Mouse (Mus musculus) liver, embryonic 18 days (tissue): Measurements from ENCODE around the gene Gm4559. TPM values are rescaled to one million over a fixed set of nuclear protein-coding genes. Genes with fewer than 3 reads are reported as not detected.

Source experiments
- polyA plus RNA-seq: library from polyadenylated mRNA; depleted of rRNA; stranded (reverse); fragments of >200 nt; gene quantifications from 2 replicates; pipeline ENCODE4 v1.2.3, GENCODE M21; 2012; rRNA removed

Gene Gm4559
- polyA plus RNA-seq = not detected in 2 replicates

GRCm38 (mm10) chr7:142274263-142274662, at the start of gene Gm4559:
Gm4559 (minus strand) TSS chr7:142274363.

GRCm38 (mm10) chr7:142303249-142303648, 29.1 kb upstream of the Gm4559 start, which contains the start of gene Krtap5-4:
Krtap5-4 (plus strand) TSS chr7:142303549.

GRCm38 (mm10) chr7:142297018-142297417, 22.9 kb upstream of the Gm4559 start, which contains the start of gene Krtap5-1:
Krtap5-1 (minus strand) TSS chr7:142297118.

GRCm38 (mm10) chr7:142258254-142258653, 15.9 kb downstream of the Gm4559 start, which contains the start of gene Gm2431:
Gm2431 (minus strand) TSS chr7:142258354.

GRCm38 (mm10) chr7:142240978-142241377, 33.2 kb downstream of the Gm4559 start, which contains the start of gene Gm40460:
Gm40460 (minus strand) TSS chr7:142241078.

GRCm38 (mm10) chr7:142229871-142230270, 44.3 kb downstream of the Gm4559 start, which contains the start of gene Krtap5-5:
Krtap5-5 (minus strand) TSS chr7:142229971.

Other genes with a start within 250 kb of the Gm4559 start
- gene Mob2, start 213.3 kb downstream of the Gm4559 start, polyA plus RNA-seq = 26.5 and 26.9 TPM in 2 replicates
- gene Dusp8, start 178.5 kb downstream of the Gm4559 start, polyA plus RNA-seq = 1.4 TPM in 2 replicates
- not detected in 2 replicates for gene Gm45618, start 153.6 kb downstream of the Gm4559 start, polyA plus RNA-seq
- gene Gm39115, start 138.3 kb downstream of the Gm4559 start, polyA plus RNA-seq = not detected in 2 replicates
- not detected in 2 replicates for gene Gm45337, start 129.8 kb downstream of the Gm4559 start, polyA plus RNA-seq
- not detected in 2 replicates for gene Gm29735, start 117.2 kb downstream of the Gm4559 start, polyA plus RNA-seq
- gene Gm4553, start 108.6 kb downstream of the Gm4559 start, polyA plus RNA-seq = not detected in 2 replicates
- not detected in 2 replicates for gene Krtap5-2, start 98.4 kb downstream of the Gm4559 start, polyA plus RNA-seq
- not detected in 2 replicates for gene Gm10153, start 84.0 kb downstream of the Gm4559 start, polyA plus RNA-seq
- gene Krtap5-3, start 73.0 kb downstream of the Gm4559 start, polyA plus RNA-seq = not detected in 2 replicates
- not detected in 2 replicates for gene Gm7579, start 62.5 kb downstream of the Gm4559 start, polyA plus RNA-seq
- gene Krtap5-5, start 44.4 kb downstream of the Gm4559 start, polyA plus RNA-seq = not detected in 2 replicates
- gene Gm40460, start 33.3 kb downstream of the Gm4559 start, polyA plus RNA-seq = not detected in 2 replicates
- gene Gm2431, start 16.0 kb downstream of the Gm4559 start, polyA plus RNA-seq = not detected in 2 replicates
- not detected in 2 replicates for gene Krtap5-1, start 22.8 kb upstream of the Gm4559 start, polyA plus RNA-seq
- not detected in 2 replicates for gene Krtap5-4, start 29.2 kb upstream of the Gm4559 start, polyA plus RNA-seq
- 1.9 and 2.0 TPM in 2 replicates for gene Ifitm10, start 99.4 kb upstream of the Gm4559 start, polyA plus RNA-seq
- 0.48 and 0.60 TPM in 2 replicates for gene Gm49369, start 108.3 kb upstream of the Gm4559 start, polyA plus RNA-seq
- gene Ctsd, start 113.7 kb upstream of the Gm4559 start, polyA plus RNA-seq = 286 and 330 TPM in 2 replicates
- 0.16 and 0.24 TPM in 2 replicates for gene Syt8, start 160.5 kb upstream of the Gm4559 start, polyA plus RNA-seq
- gene Tnni2, start 167.4 kb upstream of the Gm4559 start, polyA plus RNA-seq = 1.7 and 3.1 TPM in 2 replicates
- 31.6 and 34.6 TPM in 2 replicates for gene Lsp1, start 186.4 kb upstream of the Gm4559 start, polyA plus RNA-seq
- gene Tnnt3, start 224.5 kb upstream of the Gm4559 start, polyA plus RNA-seq = 0.22 and 0.99 TPM in 2 replicates